Mouse (Mus musculus): ENCODE results near the gene Txndc11. TPM values are rescaled to one million over a fixed set of nuclear protein-coding genes. Genes with fewer than 3 reads are reported as not detected.
A peak's percentile ranks its signal among the peaks of the same experiment; 100 is the strongest.

Gene Txndc11
- polyA plus RNA-seq, 1 experiment from 2014 or later = 23.8 TPM

DNA sequence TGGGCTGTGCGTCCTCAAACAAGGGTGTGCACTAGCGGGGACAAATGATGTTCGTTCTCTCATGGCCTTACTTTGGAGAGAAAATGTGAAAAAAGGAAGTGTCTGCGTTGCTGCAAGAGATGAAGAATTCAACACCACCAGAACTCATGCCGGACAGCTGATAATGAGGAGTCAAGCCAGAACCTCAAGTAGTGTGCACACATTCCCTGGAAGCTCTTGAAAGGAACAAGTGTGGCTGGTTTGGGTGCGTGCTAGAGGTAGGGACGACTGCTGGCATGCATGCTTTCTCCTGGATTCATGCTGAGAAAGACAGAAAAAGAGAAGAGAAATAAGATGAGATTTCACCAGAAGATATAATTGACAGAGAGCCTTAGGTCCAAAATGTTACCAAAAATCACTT is 87.3 kb downstream of the Txndc11 start:
- 85% methylated on average over 7 of the region's 7 CpGs for WGBS
- no peak overlapping the region for H3K9ac ChIP-seq (ENCODE audit: low read length)
- DNase-seq (ENCODE audit: low spot score) = no peak
- no peak overlapping the region for H3K4me2 ChIP-seq (ENCODE audit: low read length)
- no peak overlapping the region for H3K27ac ChIP-seq (ENCODE audit: low read depth, low read length)
- no peak overlapping the region for H3K4me3 ChIP-seq (ENCODE audit: low read depth, low read length)
- H3K9me3 ChIP-seq (replicated peaks; ENCODE audit: control insufficient read depth, low read length) = no peaks in the 10 kb centered on the region
- no peaks in the 10 kb centered on the region for H3K27me3 ChIP-seq (replicated peaks; ENCODE audit: control insufficient read depth, insufficient read depth, low read length)
- H3K4me1 ChIP-seq (ENCODE audit: control insufficient read depth, insufficient read depth, low read length) = no peaks in the 10 kb centered on the region
- no peaks in the 10 kb centered on the region for H3K36me3 ChIP-seq (ENCODE audit: control insufficient read depth, insufficient read depth, low read length)
- no peak for ATAC-seq

DNA sequence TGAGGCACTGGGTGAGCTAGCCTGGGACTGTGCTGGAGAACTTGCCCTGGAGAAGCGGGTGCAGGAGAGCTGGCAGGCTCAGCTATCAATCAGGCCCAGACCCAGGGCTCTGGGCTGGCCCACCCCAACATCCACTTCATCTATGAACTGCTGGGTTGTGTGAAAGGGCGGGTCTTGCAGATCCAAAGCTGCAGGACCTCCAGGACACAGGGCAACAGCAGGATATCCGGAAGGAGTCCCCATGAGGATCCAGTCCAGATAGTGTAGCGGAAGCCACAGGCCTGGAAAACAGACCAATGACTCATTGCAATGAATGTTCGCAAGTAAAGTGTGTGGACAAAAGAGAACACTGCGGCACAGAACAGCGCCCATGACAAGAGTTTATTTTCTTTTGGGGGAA is 88.0 kb downstream of the Txndc11 start:
- whole genome bisulfite sequencing = 87% methylated on average over 7 of the region's 7 CpGs
- ATAC-seq (no peak), DNase-seq (ENCODE audit: low spot score) (no peak)

DNA sequence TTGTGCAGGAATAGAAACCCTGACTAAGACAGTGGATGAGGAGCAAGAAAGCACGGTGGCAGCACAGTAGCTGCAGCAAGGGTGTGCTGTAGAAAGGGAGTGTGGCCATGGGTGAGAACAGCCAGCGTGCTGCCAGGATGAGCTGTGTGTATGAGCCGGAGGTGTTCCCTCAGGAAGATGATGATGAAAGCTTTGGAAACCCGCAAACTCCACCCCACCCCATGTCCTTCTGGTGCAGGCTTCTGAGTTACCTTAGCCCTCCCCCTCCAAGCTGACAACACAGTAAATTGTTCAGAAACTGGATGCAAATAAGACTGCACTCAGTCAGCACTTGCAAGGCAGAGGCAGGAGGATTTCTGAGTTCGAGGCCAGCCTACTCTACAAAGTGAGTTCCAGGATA is 91.2 kb downstream of the Txndc11 start:
- Histone ChIP-seq H3K4me2 (ENCODE audit: low read length) (no peak overlapping the region), H3K9me3 (replicated peaks; ENCODE audit: control insufficient read depth, low read length) (no peaks in the 10 kb centered on the region), H3K9ac (ENCODE audit: low read length) (no peak overlapping the region), H3K36me3 (ENCODE audit: control insufficient read depth, insufficient read depth, low read length) (no peaks in the 10 kb centered on the region), H3K27me3 (replicated peaks; ENCODE audit: control insufficient read depth, insufficient read depth, low read length) (no peaks in the 10 kb centered on the region), H3K4me1 (ENCODE audit: control insufficient read depth, insufficient read depth, low read length) (no peaks in the 10 kb centered on the region), H3K4me3 (ENCODE audit: low read depth, low read length) (no peak overlapping the region), H3K27ac (ENCODE audit: low read depth, low read length) (no peak overlapping the region)
- WGBS = 90% methylated on average over 5 of the region's 5 CpGs
- ATAC-seq = no peak
- DNase-seq (ENCODE audit: low spot score) = no peak

More for the DNA sequence above, 88.0 kb downstream of the Txndc11 start:
- no peak overlapping the region for H3K27ac ChIP-seq (ENCODE audit: low read depth, low read length)
- no peak overlapping the region for H3K4me3 ChIP-seq (ENCODE audit: low read depth, low read length)
- no peaks in the 10 kb centered on the region for H3K36me3 ChIP-seq (ENCODE audit: control insufficient read depth, insufficient read depth, low read length)
- H3K9me3 ChIP-seq (replicated peaks; ENCODE audit: control insufficient read depth, low read length) = no peaks in the 10 kb centered on the region
- H3K9ac ChIP-seq (ENCODE audit: low read length) = no peak overlapping the region
- H3K4me2 ChIP-seq (ENCODE audit: low read length) = no peak overlapping the region
- no peaks in the 10 kb centered on the region for H3K4me1 ChIP-seq (ENCODE audit: control insufficient read depth, insufficient read depth, low read length)
- no peaks in the 10 kb centered on the region for H3K27me3 ChIP-seq (replicated peaks; ENCODE audit: control insufficient read depth, insufficient read depth, low read length)

DNA sequence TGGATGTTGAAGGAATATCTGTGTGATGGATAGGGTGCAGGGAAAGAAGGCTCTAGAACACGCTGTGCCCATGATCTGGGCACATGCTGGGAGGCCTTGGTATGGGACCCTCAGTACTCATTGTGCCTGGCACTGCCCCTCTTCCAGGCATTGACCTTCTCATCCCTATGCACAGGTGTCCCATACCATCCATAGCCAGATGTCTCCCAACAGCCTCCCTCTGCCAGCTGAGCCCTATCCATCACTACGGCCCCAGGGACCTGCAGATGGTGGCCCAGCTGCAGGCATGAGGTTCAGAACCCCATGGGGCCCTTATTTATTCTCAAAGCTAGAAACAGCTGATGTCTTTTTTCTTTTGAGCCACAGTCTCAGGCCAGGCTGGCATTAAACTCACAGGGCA is 93.8 kb downstream of the Txndc11 start:
- H3K27me3 ChIP-seq (replicated peaks; ENCODE audit: control insufficient read depth, insufficient read depth, low read length) = no peaks in the 10 kb centered on the region
- ATAC-seq (no peak), DNase-seq (ENCODE audit: low spot score) (no peak)
- WGBS = 84% methylated on average over 2 of the region's 2 CpGs
- no peak overlapping the region for H3K9ac ChIP-seq (ENCODE audit: low read length)
- H3K27ac ChIP-seq (ENCODE audit: low read depth, low read length) = no peak overlapping the region
- H3K4me3 ChIP-seq (ENCODE audit: low read depth, low read length) = no peak overlapping the region
- H3K36me3 ChIP-seq (ENCODE audit: control insufficient read depth, insufficient read depth, low read length) = no peaks in the 10 kb centered on the region
- H3K9me3 ChIP-seq (replicated peaks; ENCODE audit: control insufficient read depth, low read length) = no peaks in the 10 kb centered on the region
- no peaks in the 10 kb centered on the region for H3K4me1 ChIP-seq (ENCODE audit: control insufficient read depth, insufficient read depth, low read length)
- no peak overlapping the region for H3K4me2 ChIP-seq (ENCODE audit: low read length)

DNA sequence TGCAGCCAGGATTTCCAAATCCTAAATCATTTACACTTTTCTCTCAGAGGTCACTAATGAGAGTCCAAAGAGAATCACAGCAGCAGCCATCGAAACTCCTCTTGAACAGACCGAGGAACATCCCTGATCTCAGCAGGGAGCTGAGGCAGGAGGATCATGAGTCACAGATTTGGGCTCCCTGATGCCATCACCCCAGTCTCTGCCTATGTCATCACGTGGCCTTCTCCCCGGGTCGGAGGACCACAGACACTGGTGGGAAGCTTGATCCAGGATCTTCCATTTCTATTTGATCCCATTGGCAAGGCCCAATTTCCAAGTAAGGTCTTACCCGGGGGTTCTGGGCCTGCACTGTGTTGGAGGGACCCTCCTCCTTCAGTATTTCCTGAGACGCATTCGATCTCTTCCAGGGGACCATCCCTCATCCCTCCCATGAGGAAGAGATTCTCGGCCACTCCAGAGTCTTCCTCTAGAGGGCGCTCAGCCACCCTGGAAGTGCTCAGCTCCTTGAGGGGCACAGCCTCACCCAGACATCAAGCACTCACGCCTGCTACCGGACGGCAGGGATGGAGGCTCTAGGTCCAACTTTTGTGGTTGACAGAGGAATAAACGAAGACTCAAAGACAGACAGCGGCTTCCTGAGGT is 98.5 kb downstream of the Txndc11 start:
- Histone ChIP-seq H3K9me3 (replicated peaks; ENCODE audit: control insufficient read depth, low read length) (no peaks in the 10 kb centered on the region), H3K4me1 (ENCODE audit: control insufficient read depth, insufficient read depth, low read length) (no peaks in the 10 kb centered on the region), H3K4me2 (ENCODE audit: low read length) (no peak overlapping the region), H3K9ac (ENCODE audit: low read length) (no peak overlapping the region), H3K4me3 (ENCODE audit: low read depth, low read length) (no peak overlapping the region), H3K36me3 (ENCODE audit: control insufficient read depth, insufficient read depth, low read length) (no peaks in the 10 kb centered on the region), H3K27ac (ENCODE audit: low read depth, low read length) (no peak overlapping the region), H3K27me3 (replicated peaks; ENCODE audit: control insufficient read depth, insufficient read depth, low read length) (no peaks in the 10 kb centered on the region)
- DNase-seq (ENCODE audit: low spot score) (peak; percentile 80), ATAC-seq (peak; percentile 81)
- WGBS = 24% methylated on average over 15 of the region's 15 CpGs

DNA sequence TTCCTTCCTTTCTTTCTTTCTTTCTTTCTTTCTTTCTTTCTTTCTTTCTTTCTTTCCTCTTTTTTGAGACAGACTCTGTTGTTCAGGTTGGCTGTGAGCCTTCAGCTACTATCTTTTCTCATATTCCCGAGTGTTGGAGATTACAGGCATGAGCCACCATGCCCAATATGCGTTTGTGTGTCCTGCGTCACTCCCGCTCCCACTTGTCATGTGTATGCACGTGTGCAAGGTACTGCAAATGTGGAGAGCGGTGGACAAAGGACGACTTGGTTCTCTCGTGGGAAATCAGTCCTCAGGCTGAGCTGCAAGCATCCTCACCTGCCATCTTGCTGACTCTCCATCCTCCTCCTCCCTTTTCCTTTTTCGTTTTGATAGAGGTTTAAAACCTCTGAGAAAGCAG is 99.2 kb downstream of the Txndc11 start:
- Histone ChIP-seq H3K9me3 (replicated peaks; ENCODE audit: control insufficient read depth, low read length) (no peaks in the 10 kb centered on the region), H3K36me3 (ENCODE audit: control insufficient read depth, insufficient read depth, low read length) (no peaks in the 10 kb centered on the region), H3K27ac (ENCODE audit: low read depth, low read length) (no peak overlapping the region), H3K4me3 (ENCODE audit: low read depth, low read length) (no peak overlapping the region), H3K4me1 (ENCODE audit: control insufficient read depth, insufficient read depth, low read length) (no peaks in the 10 kb centered on the region), H3K9ac (ENCODE audit: low read length) (no peak overlapping the region), H3K4me2 (ENCODE audit: low read length) (no peak overlapping the region), H3K27me3 (replicated peaks; ENCODE audit: control insufficient read depth, insufficient read depth, low read length) (no peaks in the 10 kb centered on the region)
- no peak for DNase-seq (ENCODE audit: low spot score)
- 88% methylated on average over 9 of the region's 9 CpGs for WGBS
- ATAC-seq = no peak

DNA sequence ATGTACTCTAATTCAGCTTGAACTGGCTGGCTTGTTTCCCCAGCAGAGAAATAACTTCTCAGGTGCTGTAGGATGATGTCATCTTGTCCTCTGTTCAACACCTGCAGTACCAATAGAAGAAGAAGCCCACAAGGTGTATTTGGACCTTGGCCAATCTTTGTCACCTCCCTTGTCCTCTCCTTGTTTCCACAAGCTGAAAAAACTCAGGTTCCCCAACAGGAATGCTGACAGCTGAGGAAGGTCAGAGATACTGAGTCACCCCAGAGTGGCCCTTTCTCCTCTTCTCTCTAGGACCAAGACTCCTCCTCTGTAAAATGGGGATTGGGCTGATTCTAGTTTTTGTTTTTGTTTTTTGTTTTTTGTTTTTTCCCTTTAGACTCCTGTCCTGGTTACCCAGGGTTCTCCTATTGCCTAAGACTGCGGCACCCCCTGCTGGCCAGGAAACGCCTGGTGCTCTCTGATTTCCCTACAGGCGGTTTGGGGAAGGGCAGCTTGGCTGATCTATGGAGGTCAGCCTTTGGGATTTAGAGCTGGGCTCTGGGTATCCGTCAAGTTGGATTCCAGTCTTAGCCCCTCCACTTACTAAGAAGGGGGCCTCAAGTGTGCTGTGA is 100.2 kb downstream of the Txndc11 start:
- no peaks in the 10 kb centered on the region for H3K9me3 ChIP-seq (replicated peaks; ENCODE audit: control insufficient read depth, low read length)
- H3K4me1 ChIP-seq (ENCODE audit: control insufficient read depth, insufficient read depth, low read length) = no peaks in the 10 kb centered on the region
- 4% methylated on average over 4 of the region's 4 CpGs for WGBS
- ATAC-seq = peak; percentile 78
- peak; percentile 86 for DNase-seq (ENCODE audit: low spot score)
- H3K27me3 ChIP-seq (replicated peaks; ENCODE audit: control insufficient read depth, insufficient read depth, low read length) = no peaks in the 10 kb centered on the region
- H3K4me2 ChIP-seq (ENCODE audit: low read length) = no peak overlapping the region
- H3K4me3 ChIP-seq (ENCODE audit: low read depth, low read length) = no peak overlapping the region
- no peak overlapping the region for H3K27ac ChIP-seq (ENCODE audit: low read depth, low read length)
- no peaks in the 10 kb centered on the region for H3K36me3 ChIP-seq (ENCODE audit: control insufficient read depth, insufficient read depth, low read length)
- no peak overlapping the region for H3K9ac ChIP-seq (ENCODE audit: low read length)

DNA sequence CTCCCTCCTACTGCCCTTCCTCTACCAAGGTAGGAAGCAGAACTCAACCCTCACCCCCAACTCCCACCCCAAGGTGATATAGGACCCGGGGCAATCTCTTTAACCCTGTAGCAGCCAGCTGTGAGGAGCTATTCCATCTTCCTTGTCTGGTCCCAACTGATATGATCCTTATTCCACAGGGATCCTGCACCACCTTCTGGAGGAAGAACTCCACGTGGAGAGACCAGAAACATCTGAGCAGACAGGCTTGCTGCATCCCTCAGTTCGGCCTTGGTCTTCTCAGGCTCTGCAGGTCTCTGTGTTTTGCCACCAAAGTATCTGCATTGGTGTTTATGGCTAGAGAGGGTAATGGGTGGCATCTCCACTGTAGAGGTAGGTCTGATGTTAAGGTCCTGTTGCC is 103.1 kb downstream of the Txndc11 start:
- Histone ChIP-seq H3K9me3 (replicated peaks; ENCODE audit: control insufficient read depth, low read length) (no peaks in the 10 kb centered on the region), H3K36me3 (ENCODE audit: control insufficient read depth, insufficient read depth, low read length) (no peaks in the 10 kb centered on the region), H3K4me2 (ENCODE audit: low read length) (no peak overlapping the region), H3K4me3 (ENCODE audit: low read depth, low read length) (no peak overlapping the region), H3K4me1 (ENCODE audit: control insufficient read depth, insufficient read depth, low read length) (no peaks in the 10 kb centered on the region), H3K27me3 (replicated peaks; ENCODE audit: control insufficient read depth, insufficient read depth, low read length) (no peaks in the 10 kb centered on the region), H3K27ac (ENCODE audit: low read depth, low read length) (no peak overlapping the region), H3K9ac (ENCODE audit: low read length) (no peak overlapping the region)
- DNase-seq (ENCODE audit: low spot score) (no peak), ATAC-seq (no peak)
- 67% methylated on average over 3 of the region's 3 CpGs for WGBS

DNA sequence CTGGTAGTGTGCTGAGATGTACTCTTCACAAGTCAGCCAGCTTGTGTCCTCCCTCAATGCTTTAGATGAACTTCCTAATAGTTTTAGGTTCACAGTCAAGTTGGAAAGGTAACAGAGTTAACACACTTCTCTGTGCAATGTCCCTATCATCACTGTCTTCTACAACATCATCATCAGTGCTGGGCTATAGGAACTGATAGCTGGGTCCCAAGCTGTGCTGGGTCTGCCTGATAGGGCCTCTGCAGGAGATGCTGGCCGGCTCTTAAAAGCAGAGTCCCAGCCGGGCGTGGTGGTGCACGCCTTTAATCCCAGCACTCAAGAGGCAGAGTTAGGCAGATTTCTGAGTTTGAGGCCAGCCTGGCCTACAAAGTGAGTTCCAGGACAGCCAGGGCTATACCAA is 103.6 kb downstream of the Txndc11 start:
- no peaks in the 10 kb centered on the region for H3K36me3 ChIP-seq (ENCODE audit: control insufficient read depth, insufficient read depth, low read length)
- no peak overlapping the region for H3K27ac ChIP-seq (ENCODE audit: low read depth, low read length)
- no peak overlapping the region for H3K4me2 ChIP-seq (ENCODE audit: low read length)
- H3K4me1 ChIP-seq (ENCODE audit: control insufficient read depth, insufficient read depth, low read length) = no peaks in the 10 kb centered on the region
- no peaks in the 10 kb centered on the region for H3K27me3 ChIP-seq (replicated peaks; ENCODE audit: control insufficient read depth, insufficient read depth, low read length)
- no peak overlapping the region for H3K4me3 ChIP-seq (ENCODE audit: low read depth, low read length)
- WGBS = 82% methylated on average over 4 of the region's 4 CpGs
- DNase-seq (ENCODE audit: low spot score) = no peak
- no peak overlapping the region for H3K9ac ChIP-seq (ENCODE audit: low read length)
- H3K9me3 ChIP-seq (replicated peaks; ENCODE audit: control insufficient read depth, low read length) = no peaks in the 10 kb centered on the region
- ATAC-seq = no peak

All from forebrain, embryonic 14.5 days (tissue).